Mouse (Mus musculus) layer of hippocampus, postnatal 36 days (tissue): ENCODE results near the gene Igfbp3. TPM values are rescaled to one million over a fixed set of nuclear protein-coding genes. Genes with fewer than 3 reads are reported as not detected.

Source experiments
- DNase-seq, 2 experiments: peaks; one replicate each; pipeline ENCODE4 v3.0.0; 2022
- total RNA-seq, 2 experiments: library from RNA; stranded (reverse); gene quantifications; 2 replicates each; pipeline ENCODE4 v1.2.3; 2021

Igfbp3 gene
- total RNA-seq, 2 experiments from 2014 or later = 11.9 to 15.4 TPM

GRCm38 (mm10) chr11:7161502-7162174, 52.1 kb downstream of the Igfbp3 start:
- DNase-seq = no peak

- DNase-seq = no peak
Observed at GRCm38 (mm10) chr11:7160637-7161101, 53.1 kb downstream of the Igfbp3 start.

GRCm38 (mm10) chr11:7160146-7160545, 53.6 kb downstream of the Igfbp3 start:
- DNase-seq = no peak

GRCm38 (mm10) chr11:7158196-7158595, 55.5 kb downstream of the Igfbp3 start:
- DNase-seq = no peak

GRCm38 (mm10) chr11:7156427-7156826, 57.3 kb downstream of the Igfbp3 start:
- DNase-seq = no peak

Other genes starting within 250 kb of the Igfbp3 start
- 100 to 1,000 TPM; 345 to 379 TPM for gene Adcy1, start 150.4 kb downstream of the Igfbp3 start, total RNA-seq
- gene Gm11985, start 25.4 kb downstream of the Igfbp3 start, total RNA-seq = not detected
- gene Igfbp1, start 16.1 kb downstream of the Igfbp3 start, total RNA-seq = under 1 TPM in 1 of 2 experiments, not detected in 1; 0.22 TPM